Mouse (Mus musculus) hindbrain, embryonic 11.5 days (tissue): ENCODE measurements around the gene Gpcpd1. TPM values are rescaled to one million over a fixed set of nuclear protein-coding genes. Genes with fewer than 3 reads are reported as not detected.
"Not testable (repeated sequence)": the region's sequence is repeated elsewhere in the genome, so short reads cannot be mapped to it uniquely, and the experiment has no call there.

Experiments used
- ATAC-seq: fragments of 200-750 bp; cut with Nextera tagmentation; 2 replicates; pipeline ENCODE4 v1.8.0; 2017; ENCODE audit warnings: mild to moderate bottlenecking, moderate TSS enrichment, moderate library complexity; ENCODE audit not compliant: low FRiP score
- DNase-seq: peaks from one replicate; pipeline ENCODE4 v3.0.0-alpha.2; 2015; ENCODE audit warnings: low spot score
- H3K27ac ChIP-seq: fragments of 300-500 bp; sonication (generic); 2 replicates; pipeline ENCODE4 v1.5.1; 2014; ENCODE audit warnings: mild to moderate bottlenecking, low read depth, low read length
- H3K27me3 ChIP-seq: fragments of 300-500 bp; sonication (generic); 2 replicates; pipeline ENCODE4 v1.6.1; 2014; ENCODE audit warnings: mild to moderate bottlenecking, low read length, moderate library complexity, mixed read lengths; ENCODE audit not compliant: control insufficient read depth, insufficient read depth
- H3K36me3 ChIP-seq: fragments of 300-500 bp; sonication (generic); 2 replicates; pipeline ENCODE4 v1.6.1; 2014; ENCODE audit warnings: mild to moderate bottlenecking, low read length, moderate library complexity, mixed read lengths; ENCODE audit not compliant: control insufficient read depth, insufficient read depth
- H3K4me1 ChIP-seq: fragments of 300-500 bp; sonication (generic); replicated peaks from 2 replicates; pipeline ENCODE4 v1.6.1; 2014; ENCODE audit warnings: low read length, mixed read lengths; ENCODE audit not compliant: control insufficient read depth, insufficient read depth
- H3K4me2 ChIP-seq: fragments of 300-500 bp; sonication (generic); replicated peaks from 2 replicates; pipeline ENCODE4 v1.6.1; 2014; ENCODE audit warnings: mild to moderate bottlenecking, low read depth, low read length
- H3K4me3 ChIP-seq: fragments of 300-500 bp; sonication (generic); 2 replicates; pipeline ENCODE4 v1.5.1; 2014; ENCODE audit warnings: low read depth, low read length
- H3K9ac ChIP-seq: fragments of 300-500 bp; sonication (generic); 2 replicates; pipeline ENCODE4 v1.6.1; 2014; ENCODE audit warnings: low read depth, low read length
- H3K9me3 ChIP-seq: fragments of 300-500 bp; sonication (generic); 2 replicates; pipeline ENCODE4 v1.6.1; 2016; ENCODE audit warnings: low read length; ENCODE audit not compliant: control insufficient read depth
- WGBS: fragments of 180-500 bp; shearing (Covaris S2); extraction: QIAGEN DNeasy Blood & Tissue Kit; methylation state at CpG from one replicate; pipeline ENCODE4 v1.1.7; 2014; 5-methylcytosine and 5-hydroxymethylcytosine counted together
- polyA plus RNA-seq: library from polyadenylated mRNA; unstranded; fragments of >200 nt; fragmentation: Nextera tagmentation; extraction: Ambion mirVana; gene quantifications from 2 replicates; pipeline ENCODE4 v1.2.1, GENCODE M21; 2014

The Gpcpd1 gene
- polyA plus RNA-seq, 1 experiment from 2014 or later: 52.1 TPM

- H3K36me3 ChIP-seq: no peaks in the 10 kb centered on the region
- no peak overlapping the region for H3K9ac ChIP-seq
- no peaks in the 10 kb centered on the region for H3K9me3 ChIP-seq
- no peak for DNase-seq
- no peak overlapping the region for H3K27ac ChIP-seq
- ATAC-seq: no peak
- H3K4me1 ChIP-seq: no peaks in the 10 kb centered on the region
- no peak overlapping the region for H3K4me2 ChIP-seq
- no peak overlapping the region for H3K4me3 ChIP-seq
- 83% methylated on average over 11 of the region's 11 CpGs for WGBS
- H3K27me3 ChIP-seq: no peaks in the 10 kb centered on the region
Observed at GRCm38 (mm10) chr2:132595601-132596235, 8.2 kb upstream of the Gpcpd1 start.

DNA sequence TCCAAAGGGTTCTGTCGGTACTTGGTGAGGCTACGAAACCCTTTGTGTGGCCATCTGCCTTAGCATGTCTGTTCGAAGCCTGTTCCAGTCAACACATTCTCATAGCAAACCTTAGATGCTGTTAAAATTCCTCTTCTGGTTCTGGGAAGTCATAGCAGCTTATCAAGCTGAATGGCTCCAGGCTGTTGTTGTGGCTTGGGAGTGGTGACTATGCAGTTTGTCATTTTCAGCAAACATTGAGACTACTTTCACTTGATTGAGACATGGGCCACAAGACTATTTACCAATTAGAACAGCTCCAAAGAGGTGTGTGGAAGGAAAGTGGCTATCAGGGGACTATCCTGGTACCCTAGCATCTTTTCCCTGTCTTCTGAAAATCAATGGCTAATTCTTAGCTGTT, 4.6 kb upstream of the Gpcpd1 start:
- DNase-seq (no peak), ATAC-seq (no peak)
- no peaks in the 10 kb centered on the region for H3K27me3 ChIP-seq
- H3K27ac ChIP-seq: no peak overlapping the region
- H3K9me3 ChIP-seq: no peaks in the 10 kb centered on the region
- no peak overlapping the region for H3K9ac ChIP-seq
- no peaks in the 10 kb centered on the region for H3K4me1 ChIP-seq
- no peaks in the 10 kb centered on the region for H3K36me3 ChIP-seq
- 86% methylated on average over 3 of the region's 3 CpGs for whole genome bisulfite sequencing
- no peak overlapping the region for H3K4me3 ChIP-seq
- H3K4me2 ChIP-seq: no peak overlapping the region

DNA sequence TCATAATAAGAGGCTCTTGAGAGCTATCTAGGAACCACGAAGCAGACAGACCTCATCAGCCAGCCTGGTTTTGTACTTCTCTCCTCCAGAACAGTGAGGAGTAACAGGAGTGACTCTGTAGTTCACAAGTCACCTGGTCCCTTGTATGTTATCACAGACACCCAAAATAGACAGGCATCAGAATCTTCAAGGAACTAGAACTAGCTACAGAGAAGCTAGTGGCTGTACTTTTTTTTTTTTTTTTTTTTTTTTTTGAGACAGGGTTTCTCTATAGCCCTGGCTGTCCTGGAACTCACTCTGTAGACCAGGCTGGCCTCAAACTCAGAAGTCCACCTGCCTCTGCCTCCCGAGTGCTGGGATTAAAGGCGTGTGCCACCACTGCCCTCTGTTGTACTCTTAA, 4.0 kb upstream of the Gpcpd1 start:
- not testable (repeated sequence) for H3K4me3 ChIP-seq, H3K27me3 ChIP-seq, H3K9me3 ChIP-seq, H3K27ac ChIP-seq, DNase-seq, ATAC-seq, H3K9ac ChIP-seq, H3K4me2 ChIP-seq, H3K36me3 ChIP-seq, H3K4me1 ChIP-seq
- WGBS: 78% methylated on average over 3 of the region's 3 CpGs

GRCm38 (mm10) chr2:132589906-132590538, 2.5 kb upstream of the Gpcpd1 start:
- WGBS: 84% methylated on average over 6 of the region's 6 CpGs

DNA sequence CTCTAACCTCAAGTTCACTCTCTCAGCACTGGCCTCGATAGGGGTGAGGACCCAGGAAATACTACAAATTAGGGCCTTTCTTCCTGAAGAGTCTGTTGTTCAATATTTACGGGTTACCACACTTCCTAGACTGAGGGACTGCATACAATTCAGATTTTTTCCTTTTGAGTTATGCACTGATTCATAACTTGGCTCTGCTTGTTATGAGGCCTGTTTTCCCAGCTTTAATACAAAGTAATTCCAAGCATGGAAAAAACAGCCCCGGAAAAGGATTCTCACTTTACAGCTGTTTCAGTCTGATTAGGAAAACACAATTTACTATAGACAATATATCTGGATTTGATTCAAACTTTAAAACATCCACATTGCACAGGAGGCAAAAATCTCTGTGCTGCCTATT, 1.5 kb downstream of the Gpcpd1 start:
- no peak for ATAC-seq
- Histone ChIP-seq H3K9ac (no peak overlapping the region), H3K9me3 (no peaks in the 10 kb centered on the region), H3K4me2 (no peak overlapping the region), H3K4me1 (no peaks in the 10 kb centered on the region), H3K4me3 (no peak overlapping the region), H3K36me3 (no peaks in the 10 kb centered on the region), H3K27ac (no peak overlapping the region), H3K27me3 (no peaks in the 10 kb centered on the region)
- no peak for DNase-seq
- 84% methylated on average over 3 of the region's 3 CpGs for WGBS

More at GRCm38 (mm10) chr2:132589906-132590538, 2.5 kb upstream of the Gpcpd1 start:
- no peak overlapping the region for H3K4me3 ChIP-seq
- H3K4me2 ChIP-seq: no peak overlapping the region
- H3K9ac ChIP-seq: no peak overlapping the region
- no peaks in the 10 kb centered on the region for H3K27me3 ChIP-seq
- H3K27ac ChIP-seq: no peak overlapping the region
- H3K9me3 ChIP-seq: no peaks in the 10 kb centered on the region
- no peak for DNase-seq
- no peaks in the 10 kb centered on the region for H3K36me3 ChIP-seq
- ATAC-seq: no peak
- no peaks in the 10 kb centered on the region for H3K4me1 ChIP-seq

GRCm38 (mm10) chr2:132584191-132584590, 3.3 kb downstream of the Gpcpd1 start:
- no peak overlapping the region for H3K27ac ChIP-seq
- WGBS: 96% methylated on average over 1 of the region's 1 CpGs
- no peaks in the 10 kb centered on the region for H3K27me3 ChIP-seq
- no peak overlapping the region for H3K9ac ChIP-seq
- ATAC-seq: no peak
- H3K4me1 ChIP-seq: no peaks in the 10 kb centered on the region
- no peaks in the 10 kb centered on the region for H3K36me3 ChIP-seq
- no peaks in the 10 kb centered on the region for H3K9me3 ChIP-seq
- DNase-seq: no peak
- H3K4me3 ChIP-seq: no peak overlapping the region
- no peak overlapping the region for H3K4me2 ChIP-seq

- Histone ChIP-seq H3K4me1 (no peaks in the 10 kb centered on the region), H3K27ac (no peak overlapping the region), H3K4me3 (no peak overlapping the region), H3K27me3 (no peaks in the 10 kb centered on the region), H3K9me3 (no peaks in the 10 kb centered on the region), H3K36me3 (no peaks in the 10 kb centered on the region), H3K9ac (no peak overlapping the region), H3K4me2 (no peak overlapping the region)
- ATAC-seq: no peak
- WGBS: 80% methylated on average over 3 of the region's 3 CpGs
- DNase-seq: no peak
Observed at GRCm38 (mm10) chr2:132583126-132583525, 4.4 kb downstream of the Gpcpd1 start.

DNA sequence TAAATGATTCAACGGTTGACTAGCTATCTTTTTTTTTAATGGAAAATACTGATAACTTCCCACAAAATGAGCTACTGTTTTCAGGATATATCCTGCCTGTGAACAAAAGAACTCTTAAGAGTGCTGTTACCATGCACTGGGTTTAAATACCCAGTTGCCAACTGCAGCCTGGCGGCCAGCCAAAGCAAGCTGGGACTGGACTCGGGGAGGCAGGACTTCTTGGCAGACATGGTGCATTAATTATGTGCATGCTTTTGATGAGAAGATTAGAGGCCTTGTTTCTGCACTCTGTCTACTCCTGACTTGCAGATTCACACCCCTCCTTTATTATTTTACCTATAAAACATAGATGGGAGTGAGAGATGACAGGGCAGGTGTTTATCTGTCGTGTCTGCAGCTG, 5.3 kb downstream of the Gpcpd1 start:
- WGBS: 75% methylated on average over 4 of the region's 4 CpGs
- ATAC-seq: no peak
- Histone ChIP-seq H3K9me3 (no peaks in the 10 kb centered on the region), H3K4me2 (no peak overlapping the region), H3K27ac (no peak overlapping the region), H3K36me3 (no peaks in the 10 kb centered on the region), H3K4me1 (no peaks in the 10 kb centered on the region), H3K9ac (no peak overlapping the region), H3K4me3 (no peak overlapping the region), H3K27me3 (no peaks in the 10 kb centered on the region)
- DNase-seq: no peak

DNA sequence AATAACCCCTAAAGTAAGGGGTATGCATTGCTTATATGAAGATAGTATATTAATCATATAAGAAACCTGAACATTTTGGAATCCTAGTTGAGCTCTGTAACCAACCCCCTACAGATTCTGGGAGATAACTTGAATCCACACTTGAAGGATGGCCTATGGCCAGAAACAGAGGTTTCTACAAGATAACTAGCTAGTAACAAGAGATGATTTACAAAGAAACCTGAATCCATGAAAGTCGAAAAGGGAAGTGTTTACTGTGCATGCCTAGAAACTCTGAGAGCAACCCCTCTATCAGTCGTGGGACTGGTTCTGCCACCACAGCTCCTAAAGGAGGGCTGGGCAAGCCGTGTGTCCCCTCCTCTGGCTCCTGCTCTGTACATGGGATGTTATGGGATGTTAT, 7.8 kb downstream of the Gpcpd1 start:
- DNase-seq (no peak), ATAC-seq (no peak)
- H3K27ac ChIP-seq: no peak overlapping the region
- no peaks in the 10 kb centered on the region for H3K36me3 ChIP-seq
- WGBS: 88% methylated on average over 3 of the region's 3 CpGs
- H3K9me3 ChIP-seq: no peaks in the 10 kb centered on the region
- no peak overlapping the region for H3K9ac ChIP-seq
- no peak overlapping the region for H3K4me3 ChIP-seq
- no peak overlapping the region for H3K4me2 ChIP-seq
- H3K4me1 ChIP-seq: no peaks in the 10 kb centered on the region
- no peaks in the 10 kb centered on the region for H3K27me3 ChIP-seq
